Mouse (Mus musculus) ES-Bruce4 (cell line): Measurements from ENCODE around the gene Hps6.

Experiments
- CTCF ChIP-seq: IDR thresholded peaks from one replicate; pipeline ENCODE4 v1.8.1; 2011; ENCODE audit warnings: low read depth, low read length
- EP300 ChIP-seq: IDR thresholded peaks from 2 replicates; pipeline ENCODE4 v1.6.1; 2011; ENCODE audit warnings: low read depth, low read length; ENCODE audit not compliant: insufficient read depth
- POLR2A ChIP-seq: IDR thresholded peaks from one replicate; pipeline ENCODE4 v1.8.1; 2011; ENCODE audit warnings: low read length; ENCODE audit not compliant: insufficient read depth

DNA sequence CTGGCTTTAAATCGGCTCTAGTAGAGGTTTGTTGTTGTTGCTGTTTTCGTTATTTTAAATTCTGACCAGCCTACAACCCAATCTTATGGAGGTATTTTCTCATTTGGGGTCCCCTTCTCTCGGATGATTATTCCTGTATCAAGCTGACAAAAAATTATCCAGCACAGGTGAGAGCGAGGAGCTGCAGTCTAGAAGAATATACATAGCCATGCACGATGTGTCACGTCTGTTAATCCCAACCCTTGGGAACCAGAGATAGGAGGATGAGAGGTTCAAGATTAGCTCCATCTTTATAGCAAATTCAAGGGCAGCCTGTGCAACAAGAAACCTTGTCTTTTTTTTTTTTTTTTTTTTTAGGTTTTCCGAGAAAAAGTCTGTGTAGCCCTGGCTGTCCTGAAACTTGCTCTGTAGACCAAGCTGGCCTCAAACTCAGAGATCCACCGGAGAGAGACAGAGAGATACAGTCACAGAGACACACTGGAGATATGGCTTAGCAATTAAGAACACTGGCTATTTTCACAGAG, 4.6 kb upstream of the Hps6 start:
- TF ChIP-seq CTCF, result no peak
- TF ChIP-seq EP300, result no peak
- no peak for TF ChIP-seq POLR2A
